Mouse (Mus musculus): Measurements from ENCODE around the gene Magea8.
"Not testable (repeated sequence)": the region's sequence is repeated elsewhere in the genome, so short reads cannot be mapped to it uniquely, and the experiment has no call there.

Gene Magea8

DNA sequence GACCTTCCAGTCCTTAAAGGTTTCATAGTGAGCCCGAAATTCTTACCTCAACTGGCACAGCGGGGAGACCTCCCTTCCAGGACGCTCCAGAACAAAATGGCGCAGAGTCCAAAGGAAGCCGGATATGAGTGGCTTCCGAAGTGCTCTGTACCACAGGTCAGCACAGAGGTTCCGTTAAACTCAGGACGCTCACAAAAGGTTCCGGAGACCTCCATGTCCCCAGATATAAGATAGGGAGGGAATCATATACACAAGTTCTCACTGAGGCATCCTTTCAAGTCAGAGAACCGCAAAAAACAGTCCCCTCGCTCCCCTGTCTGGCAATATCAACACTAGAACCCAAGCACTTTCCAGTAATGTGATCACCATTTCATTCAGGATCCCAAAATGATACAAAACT is at the start of gene Magea8:
Gene Magea8, minus strand, starts transcription at position 101 of the 400 bp plus-strand sequence.
- not testable (repeated sequence) for DNase-seq (ENCODE audit: low read depth, low spot score)

GRCm38 (mm10) chrX:154949405-154949804 is 46.2 kb downstream of the Magea8 start, which contains the start of gene Magea3:
TSS of gene Magea3 (minus strand) at chrX:154949505.
- DNase-seq (ENCODE audit: low read depth, low spot score) = not testable (repeated sequence)

DNA sequence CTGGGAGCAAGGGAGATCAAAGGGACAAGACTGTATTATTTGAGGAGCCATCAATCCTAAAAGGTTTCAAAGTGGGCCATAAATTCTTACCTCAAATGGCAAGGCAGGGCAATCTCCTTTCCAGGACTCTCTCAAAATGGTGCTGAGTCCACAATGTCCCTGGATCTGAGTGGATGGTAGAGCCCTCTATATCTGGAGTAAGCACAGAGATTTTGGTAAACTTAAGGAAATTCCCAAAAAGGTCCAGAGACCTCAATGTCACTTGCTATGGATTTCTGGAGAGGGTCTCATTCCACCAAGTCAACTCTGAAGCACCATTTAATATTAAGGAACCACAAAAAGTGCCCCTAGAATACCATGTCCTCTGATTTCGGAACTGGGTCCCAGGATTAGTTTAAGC is 59.8 kb downstream of the Magea8 start, which contains the start of gene Magea6:
Gene Magea6, minus strand, starts transcription at position 101 of the 400 bp plus-strand sequence.
- not testable (repeated sequence) for DNase-seq (ENCODE audit: low read depth, low spot score)

Measured in c-Kit-negative CD71-positive TER-119-positive erythroid progenitor cells, embryonic 14.5 days (primary cell).